Mouse (Mus musculus): ENCODE results near the gene Slc38a10.

DNA sequence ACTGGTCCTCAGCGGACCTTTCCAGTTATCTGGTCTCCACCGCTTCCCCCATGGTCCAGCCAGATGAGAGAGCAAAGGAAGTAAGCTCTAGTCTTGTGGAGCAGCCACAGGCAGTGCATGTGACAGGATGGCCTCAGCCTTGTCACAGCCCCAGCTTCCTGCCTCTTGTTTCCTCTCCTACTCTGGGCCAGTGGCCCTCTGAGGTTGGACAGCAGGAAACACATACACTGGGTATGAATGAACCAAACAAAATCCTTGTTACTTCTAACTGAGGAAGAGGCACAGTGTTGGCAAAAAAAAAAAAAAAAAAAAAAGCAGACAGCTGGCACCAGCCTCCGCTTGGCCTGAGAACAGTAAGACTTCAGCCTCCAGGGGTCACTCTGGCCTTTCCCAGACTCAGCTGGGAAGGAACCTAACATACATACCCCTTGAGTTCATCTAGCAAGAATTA, 8.5 kb downstream of the Slc38a10 start:
- no peak for TF ChIP-seq CTCF (IDR thresholded peaks at IDR 0.05; ENCODE audit: borderline replicate concordance, insufficient read depth, low read length)
- TF ChIP-seq POLR2A (IDR thresholded peaks at IDR 0.05; ENCODE audit: low read depth, low read length) = no peak

Data from embryonic fibroblast, embryonic 13.5 days (primary cell).